Mouse (Mus musculus) kidney, embryonic 14.5 days (tissue): ENCODE results near the gene Tradd. TPM values are rescaled to one million over a fixed set of nuclear protein-coding genes. Genes with fewer than 3 reads are reported as not detected.

Source experiments
- ATAC-seq: fragments of 200-750 bp; cut with Nextera tagmentation; 2 replicates; pipeline ENCODE4 v1.8.0; 2017; ENCODE audit warnings: moderate number of reproducible peaks, mild to moderate bottlenecking, moderate TSS enrichment, moderate library complexity; ENCODE audit not compliant: low FRiP score, low TSS enrichment
- H3K27ac ChIP-seq: fragments of 300-500 bp; sonication (generic); 2 replicates; pipeline ENCODE4 v1.5.1; 2014; ENCODE audit warnings: low read depth, mild to moderate bottlenecking, low read length, moderate library complexity, mixed read lengths
- H3K27me3 ChIP-seq: fragments of 300-500 bp; sonication (generic); 2 replicates; pipeline ENCODE4 v1.6.1; 2014; ENCODE audit warnings: mild to moderate bottlenecking, low read length; ENCODE audit not compliant: control insufficient read depth, insufficient read depth
- H3K36me3 ChIP-seq: fragments of 300-500 bp; sonication (generic); 2 replicates; pipeline ENCODE4 v1.6.1; 2014; ENCODE audit warnings: low read length, mixed read lengths; ENCODE audit not compliant: control insufficient read depth, insufficient read depth
- H3K4me1 ChIP-seq: fragments of 300-500 bp; sonication (generic); 2 replicates; pipeline ENCODE4 v1.6.1; 2014; ENCODE audit warnings: low read length, mixed read lengths; ENCODE audit not compliant: control insufficient read depth, insufficient read depth
- H3K4me2 ChIP-seq: fragments of 300-500 bp; sonication (generic); replicated peaks from 2 replicates; pipeline ENCODE4 v1.6.1; 2014; ENCODE audit warnings: low read depth, mild to moderate bottlenecking, low read length
- H3K4me3 ChIP-seq: fragments of 300-500 bp; sonication (generic); 2 replicates; pipeline ENCODE4 v1.5.1; 2014; ENCODE audit warnings: mild to moderate bottlenecking, low read length
- H3K9ac ChIP-seq: fragments of 300-500 bp; sonication (generic); 2 replicates; pipeline ENCODE4 v1.6.1; 2014; ENCODE audit warnings: low read depth, mild to moderate bottlenecking, low read length, moderate library complexity
- H3K9me3 ChIP-seq: fragments of 300-500 bp; sonication (generic); 2 replicates; pipeline ENCODE4 v1.6.1; 2016; ENCODE audit warnings: low read length; ENCODE audit not compliant: control insufficient read depth
- WGBS: fragments of 180-500 bp; shearing (Covaris S2); extraction: QIAGEN DNeasy Blood & Tissue Kit; methylation state at CpG from one replicate; pipeline ENCODE4 v1.1.7; 2014; 5-methylcytosine and 5-hydroxymethylcytosine counted together
- microRNA counts: library from miRNA; unstranded; fragments of <30 nt; microRNA quantifications from one replicate; lab custom pipeline; 2017
- microRNA-seq: library from miRNA; unstranded; fragments of <30 nt; microRNA quantifications from one replicate; pipeline ENCODE4, GENCODE M21; 2016
- polyA plus RNA-seq: library from polyadenylated mRNA; unstranded; fragments of >200 nt; fragmentation: Nextera tagmentation; extraction: Ambion mirVana; gene quantifications from 2 replicates; pipeline ENCODE4 v1.2.1, GENCODE M21; 2014

Gene Tradd
- polyA plus RNA-seq, 1 experiment from 2014 or later = 15.7 TPM

GRCm38 (mm10) chr8:105225272-105225593 is 39.2 kb downstream of the Tradd start:
- no peaks in the 10 kb centered on the region for H3K36me3 ChIP-seq
- H3K4me2 ChIP-seq = peak overlapping the region; percentile 85
- ATAC-seq = no peak; the same call in 1 of the 2 replicates
- H3K27me3 ChIP-seq = no peaks in the 10 kb centered on the region
- H3K9me3 ChIP-seq = no peaks in the 10 kb centered on the region
- H3K4me3 ChIP-seq = peak overlapping the region; percentile 97
- peaks cover 17% of the 10 kb centered on the region; the same call in 1 of the 2 replicates for H3K4me1 ChIP-seq
- H3K9ac ChIP-seq = peak overlapping the region; percentile 87
- H3K27ac ChIP-seq = peak overlapping the region; percentile 62; the same call in 1 of the 2 replicates
- WGBS = under 1% methylated on average over 27 of the region's 27 CpGs

- H3K9me3 ChIP-seq = no peaks in the 10 kb centered on the region
- peak within 1 kb of the TSS; percentile 87 for H3K27ac ChIP-seq
- WGBS = 4% methylated on average over 34 of the region's 34 CpGs
- H3K9ac ChIP-seq = peak within 1 kb of the TSS; percentile 87
- no peaks in the 10 kb centered on the region for H3K36me3 ChIP-seq
- H3K27me3 ChIP-seq = no peaks in the 10 kb centered on the region
- peak within 1 kb of the TSS; percentile 97 for H3K4me3 ChIP-seq
- H3K4me1 ChIP-seq = peaks cover 17% of the 10 kb centered on the region; the same call in 1 of the 2 replicates
- ATAC-seq = peak; percentile 97
- H3K4me2 ChIP-seq = peak within 1 kb of the TSS; percentile 85
These were observed 39.8 kb downstream of the Tradd start, which contains the start of gene D230025D16Rik for GRCm38 (mm10) chr8:105224413-105225271. TSS of gene D230025D16Rik (plus strand) at chr8:105225145.

GRCm38 (mm10) chr8:105223850-105224249 is 40.6 kb downstream of the Tradd start:
- no peaks in the 10 kb centered on the region for H3K27me3 ChIP-seq
- H3K4me2 ChIP-seq = no peak overlapping the region
- H3K4me1 ChIP-seq = peaks cover 17% of the 10 kb centered on the region; the same call in 1 of the 2 replicates
- H3K9ac ChIP-seq = no peak overlapping the region
- H3K27ac ChIP-seq = no peak overlapping the region
- no peak overlapping the region for H3K4me3 ChIP-seq
- ATAC-seq = no peak
- H3K9me3 ChIP-seq = no peaks in the 10 kb centered on the region
- H3K36me3 ChIP-seq = no peaks in the 10 kb centered on the region
- WGBS = 79% methylated on average over 7 of the region's 7 CpGs

GRCm38 (mm10) chr8:105217926-105218522 is 46.4 kb downstream of the Tradd start:
- H3K4me2 ChIP-seq = no peak overlapping the region
- no peaks in the 10 kb centered on the region for H3K4me1 ChIP-seq
- ATAC-seq = 0 out of 2 replicates have a peak, but pooled peaks have one; percentile 35
- no peaks in the 10 kb centered on the region for H3K27me3 ChIP-seq
- no peak overlapping the region for H3K9ac ChIP-seq
- peaks cover 13% of the 10 kb centered on the region for H3K36me3 ChIP-seq
- H3K9me3 ChIP-seq = no peaks in the 10 kb centered on the region
- H3K4me3 ChIP-seq = no peak overlapping the region
- 83% methylated on average over 5 of the region's 5 CpGs for whole genome bisulfite sequencing
- no peak overlapping the region for H3K27ac ChIP-seq

- no peaks in the 10 kb centered on the region for H3K9me3 ChIP-seq
- H3K36me3 ChIP-seq = peaks cover 26% of the 10 kb centered on the region
- H3K9ac ChIP-seq = no peak overlapping the region
- no peak overlapping the region for H3K27ac ChIP-seq
- WGBS = 92% methylated on average over 5 of the region's 5 CpGs
- no peaks in the 10 kb centered on the region for H3K27me3 ChIP-seq
- no peak for ATAC-seq
- H3K4me2 ChIP-seq = no peak overlapping the region
- no peaks in the 10 kb centered on the region for H3K4me1 ChIP-seq
- H3K4me3 ChIP-seq = no peak overlapping the region
These were observed 50.3 kb downstream of the Tradd start for GRCm38 (mm10) chr8:105214104-105214503.

GRCm38 (mm10) chr8:105209153-105210110 is 55.0 kb downstream of the Tradd start:
- no peaks in the 10 kb centered on the region for H3K9me3 ChIP-seq
- H3K9ac ChIP-seq = no peak overlapping the region
- peaks cover 27% of the 10 kb centered on the region for H3K36me3 ChIP-seq
- H3K4me2 ChIP-seq = no peak overlapping the region
- ATAC-seq = no peak
- WGBS = 92% methylated on average over 1 of the region's 1 CpGs
- no peak overlapping the region for H3K4me3 ChIP-seq
- H3K4me1 ChIP-seq = no peaks in the 10 kb centered on the region
- no peaks in the 10 kb centered on the region for H3K27me3 ChIP-seq
- no peak overlapping the region for H3K27ac ChIP-seq

MicroRNAs encoded within 50 kb of the gene (microRNA counts, 519-probe panel; counts per million panel counts)
- microRNA mmu-miR-328 (lab: Ali Mortazavi, UCI) = 2,943 counts per million, percentile 7 among the panel's probes with 10 or more counts

Small RNA genes lying within 50 kb of the gene (microRNA-seq; reads per million reads assigned to microRNA genes)
- gene Gm27320 (not detected), gene Mir328 (185 reads per million, percentile 62 among the genes with 10 or more reads in this experiment)

Other genes starting within 250 kb of the Tradd start
- gene Ces3a, start 216.0 kb downstream of the Tradd start, polyA plus RNA-seq = not detected in 2 replicates
- gene Ces3b, start 180.9 kb downstream of the Tradd start, polyA plus RNA-seq = not detected in 2 replicates
- not detected in 2 replicates for gene Ces4a, start 132.8 kb downstream of the Tradd start, polyA plus RNA-seq
- 73.9 and 96.5 TPM in 2 replicates for gene Cbfb, start 93.9 kb downstream of the Tradd start, polyA plus RNA-seq
- gene D230025D16Rik, start 39.5 kb downstream of the Tradd start, polyA plus RNA-seq = 18.3 and 28.8 TPM in 2 replicates
- gene B3gnt9, start 9.5 kb downstream of the Tradd start, polyA plus RNA-seq = 6.9 and 7.3 TPM in 2 replicates
- 1.5 and 1.9 TPM in 2 replicates for gene Fbxl8, start within 50 bp of the Tradd start, polyA plus RNA-seq
- not detected in 2 replicates for gene Hsf4, start 5.2 kb upstream of the Tradd start, polyA plus RNA-seq
- gene Nol3, start 11.5 kb upstream of the Tradd start, polyA plus RNA-seq = 0.85 and 1.1 TPM in 2 replicates
- 4.3 and 10.4 TPM in 2 replicates for gene 4931428F04Rik, start 25.3 kb upstream of the Tradd start, polyA plus RNA-seq
- 13.1 and 17.8 TPM in 2 replicates for gene Exoc3l, start 31.5 kb upstream of the Tradd start, polyA plus RNA-seq
- gene E2f4, start 33.1 kb upstream of the Tradd start, polyA plus RNA-seq = 103 and 117 TPM in 2 replicates
- gene Elmo3, start 41.0 kb upstream of the Tradd start, polyA plus RNA-seq = 6.1 and 9.4 TPM in 2 replicates
- gene Lrrc29, start 61.7 kb upstream of the Tradd start, polyA plus RNA-seq = 1.6 and 2.1 TPM in 2 replicates
- gene Tmem208, start 61.7 kb upstream of the Tradd start, polyA plus RNA-seq = 120 and 142 TPM in 2 replicates
- gene Fhod1, start 83.3 kb upstream of the Tradd start, polyA plus RNA-seq = 5.1 and 6.0 TPM in 2 replicates
- 2.6 and 4.0 TPM in 2 replicates for gene Slc9a5, start 84.2 kb upstream of the Tradd start, polyA plus RNA-seq
- gene Plekhg4, start 108.7 kb upstream of the Tradd start, polyA plus RNA-seq = 0.43 and 1.2 TPM in 2 replicates
- not detected in 2 replicates for gene Kctd19, start 148.9 kb upstream of the Tradd start, polyA plus RNA-seq
- 0.21 TPM in 1 of 2 replicates, not detected in the other for gene Lrrc36, start 149.0 kb upstream of the Tradd start, polyA plus RNA-seq
- 18.3 and 22.3 TPM in 2 replicates for gene Tppp3, start 206.9 kb upstream of the Tradd start, polyA plus RNA-seq
- 27.4 and 37.3 TPM in 2 replicates for gene Zdhhc1, start 232.3 kb upstream of the Tradd start, polyA plus RNA-seq